Mouse (Mus musculus): ENCODE data around the gene Epn3. TPM values are rescaled to one million over a fixed set of nuclear protein-coding genes. Genes with fewer than 3 reads are reported as not detected.

Gene Epn3
- total RNA-seq, 4 experiments from 2014 or later = 21.3 to 28.5 (median 25.1) TPM

Other genes with a start within 250 kb of the Epn3 start
- under 1 TPM in 1 of 4 experiments, not detected in 3; 0.40 TPM for gene Gm21885, start 218.1 kb downstream of the Epn3 start, total RNA-seq (2022)
- 10 to 100 TPM; 25.6 to 34.4 (median 31.3) TPM for gene Luc7l3, start 178.0 kb downstream of the Epn3 start, total RNA-seq (2022)
- gene Ankrd40, start 172.0 kb downstream of the Epn3 start, total RNA-seq (2022) = 100 to 1,000 TPM; 255 to 327 (median 301) TPM
- gene Abcc3, start 107.0 kb downstream of the Epn3 start, total RNA-seq (2022) = 1 to 10 TPM in 3 of 4 experiments, under 1 TPM in 1; 0.91 to 2.3 (median 1.7) TPM
- 10 to 100 TPM in 3 of 4 experiments, 1 to 10 TPM in 1; 6.7 to 14.6 (median 12.5) TPM for gene Cacna1g, start 25.8 kb downstream of the Epn3 start, total RNA-seq (2022)
- gene Spata20, start 13.8 kb downstream of the Epn3 start, total RNA-seq (2022) = under 1 TPM; 0.09 to 0.63 (median 0.40) TPM
- gene Mycbpap, start 21.8 kb upstream of the Epn3 start, total RNA-seq (2022) = 1 to 10 TPM in 3 of 4 experiments, under 1 TPM in 1; 0.75 to 2.3 (median 1.4) TPM
- gene Rsad1, start 49.3 kb upstream of the Epn3 start, total RNA-seq (2022) = 10 to 100 TPM in 2 of 4 experiments, 1 to 10 TPM in 2; 8.3 to 11.5 (median 10.1) TPM
- gene Chad, start 65.1 kb upstream of the Epn3 start, total RNA-seq (2022) = 1 to 10 TPM in 2 of 4 experiments, under 1 TPM in 2; 0.43 to 2.4 (median 0.86) TPM
- 10 to 100 TPM; 25.6 to 34.8 (median 30.1) TPM for gene Acsf2, start 101.9 kb upstream of the Epn3 start, total RNA-seq (2022)
- gene Lrrc59, start 129.8 kb upstream of the Epn3 start, total RNA-seq (2022) = 10 to 100 TPM; 25.5 to 31.1 (median 28.2) TPM
- 10 to 100 TPM; 59.3 to 66.6 (median 63.0) TPM for gene Mrpl27, start 153.8 kb upstream of the Epn3 start, total RNA-seq (2022)
- under 1 TPM in 1 of 4 experiments, not detected in 3; 0.44 TPM for gene Eme1, start 154.0 kb upstream of the Epn3 start, total RNA-seq (2022)
- gene Xylt2, start 177.5 kb upstream of the Epn3 start, total RNA-seq (2022) = 10 to 100 TPM in 1 of 4 experiments, 1 to 10 TPM in 3; 5.4 to 10.1 (median 7.3) TPM
- gene Gm11541, start 204.5 kb upstream of the Epn3 start, total RNA-seq (2022) = not detected
- gene Cdc34b, start 241.8 kb upstream of the Epn3 start, total RNA-seq (2022) = under 1 TPM; 0.52 to 0.97 (median 0.88) TPM